Mouse (Mus musculus) left cerebral cortex, adult 18-20 months (tissue): Measurements from ENCODE around the gene 4933421I07Rik. TPM values are rescaled to one million over a fixed set of nuclear protein-coding genes. Genes with fewer than 3 reads are reported as not detected.

Source experiments
- DNase-seq, 2 experiments: peaks; one replicate each; pipeline ENCODE4 v3.0.0; 2021 to 2022; ENCODE audit warnings: low spot score in 2 of 2, mixed read lengths in 1 of 2
- long read RNA-seq, 2 experiments: library from polyadenylated mRNA; stranded (forward); transcript quantifications; one replicate each; pipeline ENCODE4 v2.0.0; 2021
- total RNA-seq, 2 experiments: library from RNA; stranded (reverse); gene quantifications; 2 replicates each; pipeline ENCODE4 v1.2.3; 2021

4933421I07Rik gene
- total RNA-seq: not detected
- long read RNA-seq, experiment 1: 0 reads
- long read RNA-seq, experiment 2: 0 reads

GRCm38 (mm10) chr7:42447850-42448249 is at the start of gene 4933421I07Rik:
Gene 4933421I07Rik, minus strand, starts transcription at chr7:42448120.
- DNase-seq: no peak

GRCm38 (mm10) chr7:42497356-42497755 is 49.4 kb upstream of the 4933421I07Rik start:
- DNase-seq: no peak

DNA sequence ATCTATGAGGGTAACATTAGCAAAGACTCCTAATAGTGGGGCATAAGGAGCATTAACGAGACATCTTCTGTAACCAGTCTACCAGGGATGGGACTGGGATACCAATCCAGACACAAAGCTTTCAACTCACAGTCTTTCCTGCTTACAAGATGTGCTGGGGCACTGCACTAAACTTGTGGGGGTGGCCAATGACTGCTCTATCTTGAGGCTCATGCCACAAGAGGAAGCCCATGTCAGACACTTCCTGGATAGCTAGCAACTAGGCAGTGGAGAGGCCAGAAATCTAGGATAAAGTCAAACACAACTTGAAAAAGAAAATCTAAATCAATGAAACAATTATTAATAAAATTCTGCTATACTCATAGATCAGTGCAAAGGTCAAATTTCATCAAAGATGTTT is 48.3 kb upstream of the 4933421I07Rik start:
- no peak for DNase-seq

GRCm38 (mm10) chr7:42490859-42491258 is 42.9 kb upstream of the 4933421I07Rik start:
- DNase-seq: no peak

- no peak for DNase-seq
Measured at GRCm38 (mm10) chr7:42490358-42490757, 42.4 kb upstream of the 4933421I07Rik start.

- peak in 1 of 2 experiments; percentile 2 for DNase-seq
Measured at GRCm38 (mm10) chr7:42454640-42455039, 6.7 kb upstream of the 4933421I07Rik start.

DNA sequence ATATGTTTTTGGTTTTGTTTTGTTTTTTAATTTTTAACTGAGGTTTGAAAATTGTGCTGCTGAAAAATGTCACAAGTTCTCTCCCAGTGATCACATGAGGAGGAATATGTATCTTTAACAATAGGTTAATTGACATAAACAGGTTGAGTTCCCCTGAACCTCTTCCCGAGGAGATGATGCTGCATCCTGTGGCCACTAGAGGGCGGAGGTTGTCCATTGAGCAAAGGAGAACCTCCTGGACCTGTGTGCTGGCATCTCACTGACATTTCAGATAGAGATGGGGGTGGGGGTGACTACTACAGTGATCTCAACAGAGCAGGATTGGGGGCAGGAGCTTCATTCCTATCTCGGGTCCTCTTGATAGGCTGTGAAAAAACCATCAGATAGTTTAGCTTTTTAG is 2.7 kb upstream of the 4933421I07Rik start:
- peak in 1 of 2 experiments; percentile 5 for DNase-seq

DNA sequence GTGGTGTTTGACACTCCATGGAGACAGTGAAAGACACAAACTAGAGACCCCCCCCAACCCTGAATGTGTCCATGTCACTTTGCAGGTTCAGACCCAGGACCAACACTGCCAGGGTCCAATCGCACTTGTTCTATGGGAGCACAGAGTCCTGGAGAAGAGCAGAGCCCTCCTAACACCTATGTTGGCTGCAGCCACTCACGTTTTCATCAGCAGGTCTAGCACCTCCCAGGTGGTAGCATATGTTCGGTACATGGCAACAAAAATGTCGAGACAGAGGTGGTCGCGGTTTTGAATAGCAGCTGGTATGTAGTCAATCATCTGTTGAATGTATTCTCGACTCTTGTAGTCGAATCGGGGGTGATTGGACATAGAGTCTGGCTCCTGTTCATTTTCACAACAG is 568 bp downstream of the 4933421I07Rik start:
- no peak for DNase-seq

Other genes starting within 250 kb of the 4933421I07Rik start
- not detected for gene Vmn2r61, start 188.1 kb downstream of the 4933421I07Rik start, total RNA-seq
- gene Zfp141, start 57.6 kb upstream of the 4933421I07Rik start, total RNA-seq: 10 to 100 TPM; 17.4 to 17.9 TPM
- not detected for gene Gm21028, start 130.5 kb upstream of the 4933421I07Rik start, total RNA-seq
- 1 to 10 TPM; 1.1 to 2.0 TPM for gene Zfp977, start 144.4 kb upstream of the 4933421I07Rik start, total RNA-seq
- 1 to 10 TPM; 2.7 to 2.9 TPM for gene Zfp976, start 194.5 kb upstream of the 4933421I07Rik start, total RNA-seq
- 1 to 10 TPM; 7.1 to 7.2 TPM for gene Zfp975, start 244.6 kb upstream of the 4933421I07Rik start, total RNA-seq